Mouse (Mus musculus) lung, adult 18-20 months (tissue): Measurements from ENCODE around the gene Fubp3.
A peak's percentile ranks its signal among the peaks of the same experiment; 100 is the strongest.

Experiments used
- DNase-seq, 2 experiments: peaks; one replicate each; pipeline ENCODE4 v3.0.0; 2022; ENCODE audit warnings: mixed read lengths in 2 of 2

Gene Fubp3

DNA sequence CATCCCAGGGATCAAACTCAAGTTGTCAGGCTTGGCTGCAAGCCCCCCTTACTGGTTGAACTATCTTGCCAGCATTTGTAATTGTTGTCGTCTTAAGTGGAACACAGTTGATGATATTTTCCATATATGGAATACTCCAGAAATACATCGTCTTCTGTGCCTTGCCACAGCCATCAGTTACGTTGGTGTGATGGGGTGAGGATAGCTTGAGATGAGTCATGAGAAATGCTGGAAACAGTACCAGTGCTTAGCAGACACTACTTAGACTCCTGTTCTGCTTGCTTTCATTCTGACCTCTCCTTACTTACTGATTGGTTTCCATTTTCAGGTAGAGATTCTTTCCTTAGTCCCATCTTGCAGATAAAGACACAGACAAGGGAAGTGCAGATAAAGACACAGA, 61.1 kb downstream of the Fubp3 start:
- DNase-seq: no peak

DNA sequence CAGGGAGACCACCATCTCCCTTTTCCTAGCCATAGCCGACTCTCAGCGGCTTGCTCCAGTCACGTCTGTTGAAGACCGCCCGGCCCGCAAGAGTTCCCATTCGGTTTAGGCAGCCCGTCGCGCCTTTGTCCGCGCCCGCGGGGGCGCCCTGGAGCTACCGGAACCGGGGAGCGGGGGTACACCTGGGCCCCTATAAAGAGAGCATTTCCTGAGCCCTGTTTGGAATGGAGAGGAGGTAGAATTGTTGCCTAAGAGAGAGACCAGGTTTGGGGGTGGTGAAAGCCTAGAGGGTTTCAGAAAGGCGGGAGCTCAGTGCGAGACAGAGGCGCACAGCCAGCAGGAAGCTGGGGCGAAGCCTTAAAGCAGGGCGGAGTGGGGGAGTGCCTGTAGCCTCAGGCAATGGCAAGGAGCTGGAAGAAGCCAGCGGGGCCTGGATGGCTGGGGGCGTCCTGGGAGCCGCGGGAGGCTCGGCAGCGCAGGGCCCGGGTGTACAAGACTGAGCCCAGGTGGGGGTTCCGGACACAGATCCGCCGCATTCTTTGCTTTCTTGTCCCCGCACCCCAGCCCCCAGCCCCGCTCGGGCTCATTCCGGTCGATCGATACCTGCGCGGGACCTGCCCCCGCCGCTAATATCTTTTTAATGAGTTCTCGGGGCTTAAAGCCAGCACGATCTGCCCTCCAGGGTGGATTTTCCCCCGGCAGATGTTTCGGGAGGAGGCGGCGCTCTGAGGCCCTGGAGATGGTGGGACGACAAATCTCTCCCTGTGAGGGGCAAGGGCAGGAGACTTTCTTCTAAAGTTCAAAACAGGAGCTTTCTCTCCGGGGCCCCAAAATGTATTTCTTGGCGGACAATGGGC, 63.1 kb downstream of the Fubp3 start:
- DNase-seq: no peak

DNA sequence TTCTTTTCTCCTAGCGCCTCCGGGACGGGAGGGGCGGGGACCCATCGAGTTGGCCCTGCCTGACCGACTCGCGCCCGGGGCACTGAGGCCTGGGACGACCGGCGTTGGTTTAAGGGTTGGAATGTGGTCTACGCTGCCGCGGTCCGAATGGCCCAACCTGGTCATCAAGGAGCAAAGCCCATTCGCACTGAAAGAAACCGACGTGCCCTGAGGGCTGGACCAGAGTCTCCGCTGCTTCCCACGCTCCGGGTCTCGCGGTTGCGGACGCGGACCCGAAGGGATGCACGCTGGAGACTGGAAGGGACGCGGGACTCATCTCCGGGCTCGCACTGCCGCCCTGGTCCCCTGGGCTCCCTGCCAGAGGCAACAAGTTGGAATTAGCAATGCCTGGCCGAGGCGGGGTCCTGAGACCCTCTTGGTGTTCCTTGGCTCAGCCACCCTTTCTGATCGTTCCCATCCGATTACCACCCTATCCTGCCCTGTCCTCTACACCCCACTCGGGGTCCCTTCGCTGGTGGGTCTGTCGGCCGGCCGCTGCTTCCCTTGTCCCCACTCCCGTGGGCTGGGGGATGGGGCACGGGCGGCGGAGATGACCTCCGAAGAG, 63.8 kb downstream of the Fubp3 start:
- no peak for DNase-seq

DNA sequence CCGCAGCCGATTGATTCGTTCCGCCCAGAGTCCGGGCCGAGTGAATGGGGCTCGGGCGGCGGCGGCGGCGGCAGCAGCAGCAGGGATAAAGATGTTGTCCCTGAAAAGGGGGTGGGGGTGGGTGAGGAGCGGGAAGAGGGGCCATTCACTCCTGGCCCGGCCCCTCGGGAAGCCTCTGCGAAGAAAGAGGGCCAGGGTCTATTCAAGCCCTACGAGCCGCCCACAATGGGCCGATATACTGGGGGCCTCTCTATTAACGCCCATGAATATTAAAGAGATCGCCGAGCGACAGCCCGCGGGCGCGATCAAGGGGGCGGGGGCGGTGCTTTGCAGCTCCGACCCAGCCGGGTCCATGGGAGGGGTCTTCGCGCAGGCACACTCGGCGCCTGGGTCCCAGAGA, 64.3 kb downstream of the Fubp3 start:
- DNase-seq: no peak

DNA sequence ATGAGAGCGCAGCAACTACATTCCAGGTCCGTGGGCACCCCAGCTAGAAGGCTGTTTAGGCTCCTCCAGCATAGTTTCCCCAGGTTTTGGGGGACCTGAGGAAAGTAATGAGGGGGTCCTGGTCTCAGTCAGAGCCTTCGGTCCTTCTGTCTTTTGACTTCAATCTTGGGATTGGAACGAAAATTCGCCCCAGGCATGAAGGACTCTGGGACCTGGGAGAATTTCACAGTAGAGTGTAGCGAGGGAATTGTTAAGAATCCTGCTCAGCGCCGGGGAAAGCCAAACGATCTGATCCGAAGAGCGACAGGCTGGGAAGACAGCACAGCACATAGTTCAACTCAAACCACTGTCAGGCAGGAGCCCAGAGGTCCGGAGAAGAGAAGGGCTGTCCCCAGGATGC, 64.9 kb downstream of the Fubp3 start:
- DNase-seq: no peak

DNA sequence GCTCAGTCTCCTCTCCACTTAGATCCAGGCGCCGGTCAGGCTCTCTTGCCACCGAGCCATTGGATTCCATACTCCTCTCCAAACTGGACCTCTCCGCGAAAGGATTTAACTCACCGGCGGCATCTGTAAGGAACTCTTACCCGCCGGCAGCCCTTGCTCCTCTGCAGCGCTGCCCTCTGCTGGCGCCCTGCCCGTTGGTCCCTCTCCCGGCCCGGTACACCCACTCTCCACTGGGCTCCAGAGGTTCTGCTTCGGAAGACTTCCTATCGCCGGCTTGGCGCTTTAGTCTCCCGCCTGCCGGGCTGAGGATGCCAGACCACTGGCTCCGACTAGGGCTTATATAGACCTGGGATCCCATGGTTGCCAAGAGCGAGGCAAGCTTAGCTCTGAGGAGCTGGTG, 65.4 kb downstream of the Fubp3 start:
- DNase-seq: peak; percentile 22 to 34

DNA sequence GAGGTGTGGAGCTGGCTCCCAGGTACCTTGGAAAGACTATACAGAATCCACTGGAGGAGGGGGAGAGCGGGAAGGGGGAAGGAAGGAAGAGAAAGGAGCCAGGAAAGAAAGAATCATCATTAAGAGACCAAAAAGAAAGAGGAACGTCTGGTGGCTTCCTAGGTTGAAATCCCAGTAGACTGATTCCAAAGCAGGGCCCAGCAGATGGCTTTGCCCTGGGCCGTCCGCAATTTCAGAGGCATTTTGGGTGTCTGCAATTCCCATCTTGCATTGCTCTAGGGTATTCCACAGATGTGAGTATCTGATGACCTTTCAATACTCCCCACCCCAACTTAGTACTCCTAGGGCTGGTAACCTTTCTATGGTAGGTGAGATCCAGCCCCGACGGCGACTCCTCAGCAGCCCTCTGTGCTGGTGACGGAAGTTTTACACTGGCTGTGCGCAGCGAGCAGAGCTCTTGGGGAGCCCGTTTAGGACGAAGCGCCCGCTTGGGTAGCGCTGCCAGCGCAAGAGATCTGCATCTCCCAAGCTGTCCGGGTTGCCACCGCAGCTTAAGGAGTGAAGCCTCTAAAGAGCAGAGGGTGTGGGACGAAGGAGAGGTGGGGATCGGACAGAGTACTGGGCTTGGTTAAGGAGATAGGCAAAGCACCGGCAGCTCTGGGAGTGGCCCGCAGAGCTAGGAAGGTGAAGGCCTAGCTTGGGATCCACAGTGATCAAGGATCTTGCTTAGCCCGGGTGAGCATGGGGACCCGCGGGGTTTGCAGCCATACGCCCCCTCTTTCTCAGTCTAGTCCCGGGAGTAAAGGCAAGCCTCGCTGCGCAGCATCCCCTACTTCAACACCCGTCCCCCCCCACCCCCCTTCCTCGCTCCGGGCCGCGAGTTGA, 66.4 kb downstream of the Fubp3 start:
- no peak for DNase-seq

DNA sequence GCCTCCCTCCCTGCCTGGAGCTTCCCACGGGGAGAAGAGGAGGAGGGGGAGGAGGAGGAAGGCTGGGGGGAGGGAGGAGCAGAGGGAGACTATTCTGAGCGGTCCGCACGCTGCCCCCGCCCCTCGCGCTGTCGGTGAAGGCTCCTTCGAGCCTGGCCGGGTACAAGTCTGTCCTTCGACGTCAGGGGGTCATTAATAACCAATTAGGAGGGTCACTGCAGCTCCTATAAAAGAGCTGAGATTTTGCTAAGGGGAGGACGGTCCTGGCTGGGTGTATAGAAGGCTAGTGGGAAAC, 67.0 kb downstream of the Fubp3 start:
- DNase-seq: no peak

DNA sequence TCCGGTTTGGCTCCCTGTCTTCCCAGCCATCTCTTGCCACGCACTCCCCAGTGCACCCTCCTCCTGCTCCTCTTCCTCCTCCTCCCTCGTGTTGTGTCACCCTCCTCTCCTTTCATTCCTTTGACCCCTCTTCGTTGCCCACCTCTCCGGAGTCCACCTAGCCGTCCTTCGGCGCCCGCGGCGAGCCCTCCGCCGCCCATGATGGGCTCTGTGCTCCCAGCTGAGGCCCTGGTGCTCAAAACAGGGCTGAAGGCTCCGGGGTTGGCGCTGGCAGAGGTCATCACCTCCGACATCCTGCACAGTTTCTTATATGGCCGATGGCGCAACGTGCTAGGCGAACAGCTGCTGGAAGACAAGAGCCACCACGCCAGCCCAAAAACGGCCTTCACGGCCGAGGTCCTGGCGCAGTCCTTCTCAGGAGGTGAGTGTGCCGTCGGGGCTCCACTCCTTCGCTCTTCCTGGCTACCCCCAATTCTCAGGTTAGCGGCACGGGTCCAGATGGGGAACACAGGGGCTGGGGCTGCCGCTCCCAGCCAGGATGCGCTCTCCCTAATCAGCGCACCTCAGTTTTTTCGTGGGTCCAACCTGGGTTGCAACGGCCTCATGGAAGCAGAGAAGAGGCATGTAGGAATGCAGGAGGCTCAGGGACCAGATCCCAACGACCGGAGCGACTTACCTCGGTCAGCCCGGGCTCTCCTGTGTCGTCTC, 67.6 kb downstream of the Fubp3 start, which contains the start of gene Prdm12:
Prdm12 (plus strand) TSS at position 137 of the 708 bp plus-strand sequence.
- no peak for DNase-seq

DNA sequence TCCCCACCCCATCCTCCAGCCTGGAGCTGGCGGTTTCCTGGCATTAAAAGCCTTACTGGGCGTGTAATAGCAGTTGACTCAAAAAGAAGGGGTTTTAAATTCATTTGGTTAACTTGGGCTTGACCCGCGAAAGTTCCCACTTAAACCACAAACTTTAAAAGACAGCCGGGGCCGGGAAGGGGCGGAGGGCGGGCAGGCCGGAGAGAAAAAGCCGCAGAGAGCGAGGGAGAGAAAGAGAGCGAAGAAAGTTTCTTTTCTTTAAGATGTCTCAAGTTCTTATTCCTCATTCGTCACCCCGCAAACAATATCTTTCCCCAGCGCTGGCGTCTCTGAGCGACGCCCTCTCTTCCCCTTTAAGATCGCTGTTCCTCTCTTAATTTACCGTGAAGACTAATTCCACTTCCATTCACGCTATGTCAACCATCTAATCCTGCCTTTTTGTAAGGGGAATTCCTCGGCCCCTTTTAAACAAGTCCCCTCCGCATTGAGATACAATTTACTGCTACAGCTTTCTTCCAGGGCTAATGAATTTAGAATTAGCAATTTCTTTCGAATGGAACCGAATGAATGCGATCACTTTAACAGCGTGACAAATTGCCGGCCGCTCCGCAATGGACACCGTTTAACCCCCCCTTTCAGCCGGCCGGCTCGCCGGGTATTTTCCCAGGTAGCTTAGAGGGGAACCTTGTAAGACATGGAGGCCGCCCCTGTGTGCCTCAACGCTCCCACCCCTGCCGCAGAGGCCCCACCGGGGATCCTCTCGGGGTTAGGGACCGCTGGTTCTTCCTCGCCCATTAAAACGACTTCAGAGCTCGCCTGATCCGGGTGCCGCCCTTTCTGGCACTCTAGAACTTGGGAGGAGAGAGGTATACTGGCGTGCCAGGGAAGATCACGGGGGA, 68.4 kb downstream of the Fubp3 start:
- peak in 1 of 2 experiments; percentile 9 for DNase-seq

DNA sequence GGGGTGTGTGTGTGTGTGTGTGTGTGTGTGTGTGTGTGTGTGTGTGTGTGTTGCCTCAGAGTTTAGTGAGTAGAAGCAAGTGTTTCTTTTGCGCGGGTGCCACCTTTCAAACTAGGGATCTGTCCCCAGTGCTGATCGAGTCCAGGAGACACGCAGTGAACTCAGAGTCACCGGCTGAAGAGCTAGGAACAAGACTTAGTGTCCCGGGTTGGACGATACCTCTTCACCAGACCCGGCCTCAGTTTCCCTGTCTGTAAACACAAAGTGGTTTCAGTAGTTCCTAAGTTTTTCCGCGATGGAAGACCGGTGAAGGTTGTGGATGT, 69.0 kb downstream of the Fubp3 start:
- no peak for DNase-seq

DNA sequence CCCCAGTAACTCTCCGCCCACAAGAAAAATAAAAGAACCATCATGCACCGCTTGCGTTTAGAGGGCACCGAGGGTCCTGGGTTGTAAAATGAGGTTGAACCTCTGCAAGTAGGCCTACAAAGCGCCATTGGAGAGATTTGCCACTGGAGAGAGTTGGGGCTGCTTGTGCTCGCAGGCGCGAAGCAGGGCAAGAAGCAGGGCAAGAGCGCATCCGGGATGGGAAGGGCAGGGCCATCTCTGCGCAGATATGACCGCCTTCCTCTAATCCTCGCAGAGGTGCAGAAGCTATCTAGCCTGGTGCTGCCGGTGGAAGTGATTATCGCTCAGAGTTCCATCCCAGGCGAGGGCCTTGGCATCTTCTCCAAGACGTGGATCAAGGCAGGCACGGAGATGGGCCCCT, 69.5 kb downstream of the Fubp3 start:
- no peak for DNase-seq

DNA sequence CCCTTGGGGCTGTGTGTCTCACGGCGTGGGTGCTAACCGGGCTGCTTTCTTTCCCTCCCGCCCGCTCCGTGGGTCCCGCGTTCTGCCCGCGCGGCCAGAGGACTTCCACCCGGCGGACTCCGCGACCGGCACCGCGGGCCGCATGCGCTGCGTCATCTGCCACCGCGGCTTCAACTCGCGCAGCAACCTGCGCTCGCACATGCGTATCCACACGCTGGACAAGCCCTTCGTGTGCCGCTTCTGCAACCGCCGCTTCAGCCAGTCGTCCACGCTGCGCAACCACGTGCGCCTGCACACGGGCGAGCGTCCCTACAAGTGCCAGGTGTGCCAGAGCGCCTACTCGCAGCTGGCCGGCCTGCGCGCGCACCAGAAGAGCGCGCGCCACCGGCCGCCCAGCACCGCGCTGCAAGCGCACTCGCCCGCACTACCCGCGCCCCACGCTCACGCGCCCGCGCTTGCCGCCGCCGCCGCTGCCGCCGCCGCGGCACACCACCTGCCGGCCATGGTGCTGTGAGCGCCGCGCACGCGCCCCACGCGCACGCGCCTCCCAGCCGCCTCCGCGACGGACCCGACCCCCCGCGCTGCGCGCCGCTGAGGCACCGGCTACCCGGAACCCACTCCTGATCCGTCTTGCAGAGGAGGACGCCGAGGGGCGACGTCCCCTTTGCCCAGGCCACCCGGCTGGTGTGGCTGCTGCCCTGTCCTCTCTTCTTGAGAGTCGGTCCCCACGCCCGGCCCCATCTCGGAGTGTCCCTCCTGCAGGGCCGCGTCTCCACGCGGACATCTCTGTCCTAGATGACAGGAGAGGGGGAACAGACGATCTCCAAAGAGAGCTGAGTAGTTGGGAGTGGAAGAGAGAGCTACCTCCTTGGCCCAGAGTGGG, 81.8 kb downstream of the Fubp3 start:
- DNase-seq: no peak

DNA sequence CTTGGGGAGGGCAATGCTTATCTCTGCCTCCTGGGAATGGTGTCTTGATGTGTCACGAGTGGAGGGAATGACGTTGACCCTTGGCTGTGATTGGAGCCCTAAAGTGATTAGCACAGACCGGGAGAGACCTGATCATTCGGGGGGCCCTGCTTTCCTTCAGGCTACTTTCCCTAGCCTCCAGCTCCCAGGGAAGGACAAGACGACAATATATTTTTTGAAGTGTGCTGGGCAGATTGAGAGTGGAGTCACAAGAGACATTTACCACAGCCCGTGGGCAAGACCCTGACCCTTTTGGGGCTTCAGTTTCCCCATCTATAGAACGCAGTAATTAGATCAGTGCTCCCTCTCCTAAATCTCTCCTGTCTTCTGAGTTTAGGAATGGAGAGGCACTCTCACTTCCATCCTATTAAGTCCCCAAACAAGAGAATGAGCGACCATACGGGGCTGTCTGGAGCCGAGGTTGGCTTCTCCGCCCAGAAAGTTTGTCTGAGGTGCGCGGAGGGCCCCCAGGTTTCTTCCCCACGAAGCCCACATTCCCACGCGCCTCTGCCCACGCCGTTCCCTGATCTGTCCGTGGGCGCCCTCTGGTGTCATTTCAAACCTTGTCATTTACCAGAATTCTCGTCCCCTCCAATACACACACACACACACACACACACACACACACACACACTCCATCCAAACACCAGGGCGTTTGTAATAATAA, 82.6 kb downstream of the Fubp3 start:
- DNase-seq: peak in 1 of 2 experiments; percentile 30

DNA sequence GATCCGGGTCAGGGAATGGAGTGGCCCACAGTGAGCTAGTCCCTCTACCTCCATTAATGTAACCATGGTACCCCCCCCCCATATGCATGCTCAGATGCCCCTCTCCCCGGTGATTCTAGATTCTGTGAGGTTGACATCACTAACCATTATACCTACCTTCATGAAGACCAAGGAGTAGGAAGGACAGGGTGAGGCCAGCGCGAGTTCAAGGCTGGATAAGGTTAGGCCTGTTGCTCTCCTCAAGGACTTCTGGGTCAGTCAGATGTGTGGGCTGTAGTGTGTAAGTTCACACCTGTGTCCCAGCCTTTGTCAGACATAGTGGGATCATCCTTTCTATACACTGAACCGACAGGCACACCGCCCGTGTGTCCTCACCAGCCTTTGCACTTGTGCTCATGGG, 83.9 kb downstream of the Fubp3 start:
- DNase-seq: no peak

DNA sequence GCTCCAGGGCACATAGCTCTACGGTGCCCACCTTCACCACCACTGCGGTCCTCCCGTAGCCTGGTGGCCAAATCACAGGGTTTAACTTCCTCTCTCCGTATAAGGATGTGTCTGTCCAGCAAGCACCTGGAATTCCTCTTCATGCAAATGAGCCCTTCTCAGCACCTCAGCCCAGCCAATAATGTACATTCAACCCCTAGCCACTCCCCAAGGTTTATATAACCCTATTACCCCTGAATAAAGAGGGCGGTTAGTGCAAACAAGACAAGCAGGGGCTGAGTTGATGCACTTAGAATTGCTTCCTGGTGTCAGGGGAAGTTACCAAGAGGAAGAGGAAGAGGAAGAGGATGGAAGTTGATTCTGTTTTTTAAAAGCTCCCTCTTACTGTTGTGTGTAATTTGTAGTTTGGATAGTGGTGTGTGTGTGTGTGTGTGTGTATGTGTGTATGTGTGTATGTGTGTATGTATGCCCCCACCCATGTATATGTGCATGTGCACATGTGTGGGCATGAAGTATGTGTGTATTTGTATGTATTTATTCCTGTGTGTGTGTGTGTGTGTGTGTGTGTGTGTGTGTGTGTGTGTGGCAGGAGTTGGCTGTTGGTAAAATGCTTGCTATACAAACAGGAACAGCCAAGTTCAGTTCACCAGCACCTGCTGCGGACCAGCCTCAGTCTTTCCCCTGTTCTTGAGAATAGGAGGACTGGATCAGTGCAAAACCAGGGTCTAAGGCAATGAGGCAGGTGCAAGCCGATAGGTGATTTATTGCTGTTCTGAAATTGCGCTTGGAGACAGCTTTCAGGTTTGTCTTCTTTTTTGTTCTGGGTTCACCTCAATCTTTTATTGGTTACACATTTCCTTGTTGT, 90.7 kb downstream of the Fubp3 start:
- DNase-seq: peak in 1 of 2 experiments; percentile 10

DNA sequence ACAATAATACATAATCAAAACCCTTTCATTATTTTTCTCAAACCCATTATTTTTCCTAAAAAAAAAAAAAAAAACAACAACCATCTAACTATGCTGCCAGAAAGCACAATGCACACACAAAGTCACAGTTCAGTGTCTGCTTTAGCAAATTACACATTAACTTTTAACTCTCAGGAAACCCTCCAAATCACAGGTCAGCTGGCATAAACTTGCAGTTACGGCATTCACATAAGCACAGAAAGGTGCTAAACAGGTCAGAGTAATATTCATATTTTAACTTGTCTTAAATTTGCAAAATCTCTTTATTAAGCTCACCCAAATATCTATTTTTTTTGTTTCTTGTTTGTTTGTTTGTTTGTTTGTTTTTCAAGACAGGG, 91.3 kb downstream of the Fubp3 start:
- DNase-seq: no peak
